Mouse (Mus musculus): ENCODE data around the gene Ambra1. TPM values are rescaled to one million over a fixed set of nuclear protein-coding genes. Genes with fewer than 3 reads are reported as not detected.
A peak's percentile ranks its signal among the peaks of the same experiment; 100 is the strongest.

The Ambra1 gene
- total and polyA plus RNA-seq, 3 experiments, result 15.8 to 27.1 (median 21.9) TPM

DNA sequence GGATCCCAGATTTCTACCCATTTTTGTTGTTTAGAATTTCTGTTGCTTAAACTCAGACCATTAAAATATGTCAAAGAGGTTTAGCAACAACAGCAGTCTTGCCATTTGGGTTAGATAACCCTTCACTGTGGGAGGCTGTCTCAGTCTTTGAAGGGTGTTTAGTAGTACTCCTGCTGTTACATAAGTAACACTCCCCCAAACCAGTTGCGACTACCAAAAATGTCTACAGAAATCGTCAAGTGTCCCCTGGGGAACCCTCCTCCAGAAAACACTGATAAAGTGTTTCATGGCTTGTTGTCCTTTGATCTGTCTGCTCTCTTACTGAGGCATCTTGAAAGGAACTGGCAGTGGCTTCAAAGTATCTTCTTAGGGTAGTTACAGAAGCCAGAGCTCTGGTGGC lies 61.7 kb downstream of the Ambra1 start:
- Histone ChIP-seq H3K36me3 (replicated peaks in 1 of 2; ENCODE audit: control insufficient read depth in 1 of 2, insufficient read depth in 1 of 2, low read length in 1 of 2) (peaks cover 0 to 17% of the 10 kb centered on the region in 2 experiments), H3K27me3 (replicated peaks) (no peaks in the 10 kb centered on the region), H3K79me2 (replicated peaks; ENCODE audit: control insufficient read depth, extremely low read depth, insufficient read depth, poor library complexity, severe bottlenecking) (peaks cover 7% of the 10 kb centered on the region; the same call in 1 of the 2 replicates), H3K9me3 (replicated peaks; ENCODE audit: low read length) (no peaks in the 10 kb centered on the region), H3K4me1 (ENCODE audit: control insufficient read depth in 1 of 2, insufficient read depth in 2 of 2) (peaks cover 3 to 17% of the 10 kb centered on the region in 2 experiments; a peak in 3 of 4 replicates), H3K27ac (ENCODE audit: insufficient read depth, low read depth) (no peak overlapping the region), H3K4me3 (replicated peaks in 1 of 3; ENCODE audit: low read depth in 2 of 3, low read length in 2 of 3, poor library complexity in 1 of 3) (no peak overlapping the region), H3K9ac (ENCODE audit: insufficient read depth, low read depth) (no peak overlapping the region), H3K4me2 (ENCODE audit: insufficient read depth, low read depth, poor library complexity, severe bottlenecking) (no peak overlapping the region)
- in situ Hi-C loops (cut with MboI; ENCODE audit: low pct_ligation_motif_present, low pct_unique_long_range_greater_than_20kb, low sequenced_read_pairs) (no loop called here), dilution Hi-C loops (cut with MboI; ENCODE audit: extremely low pct_ligation_motif_present, extremely low pct_unique_long_range_greater_than_20kb, low sequenced_read_pairs) (no loop called here)
- no peak for DNase-seq (ENCODE audit: extremely low read depth)
- TF ChIP-seq SIN3A (IDR thresholded peaks at IDR 0.05; ENCODE audit: low read length) (no peak), USF2 (conservative IDR thresholded peaks at IDR 0.05; ENCODE audit: low read depth, low read length) (no peak), BHLHE40 (IDR thresholded peaks at IDR 0.05; ENCODE audit: low read depth, low read length) (no peak), ZKSCAN1 (IDR thresholded peaks at IDR 0.05; ENCODE audit: borderline replicate concordance, low read depth, low read length) (no peak)

DNA sequence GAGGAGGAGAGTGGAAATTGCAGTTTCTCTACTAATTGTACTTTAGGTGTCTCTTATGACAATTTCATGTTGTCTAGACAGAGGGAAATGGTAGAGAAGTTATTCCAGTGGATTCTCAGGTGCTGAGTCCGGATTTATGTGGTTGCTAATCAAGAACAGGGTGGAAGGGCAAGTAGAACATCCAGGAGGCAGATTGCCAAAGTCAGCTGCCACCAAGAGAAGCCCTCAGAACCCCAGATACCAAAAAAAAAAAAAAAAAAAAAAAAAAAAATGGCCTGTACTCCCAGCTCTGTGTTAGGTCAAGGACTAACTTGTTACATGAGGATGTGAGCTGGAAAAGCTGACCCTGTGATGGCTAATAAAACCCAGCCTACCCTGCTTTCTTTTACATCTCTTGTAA lies 62.4 kb downstream of the Ambra1 start:
- no peak for DNase-seq (ENCODE audit: extremely low read depth)
- no peak overlapping the region for H3K4me2 ChIP-seq (ENCODE audit: insufficient read depth, low read depth, poor library complexity, severe bottlenecking)
- no peak overlapping the region for H3K4me3 ChIP-seq (replicated peaks in 1 of 3; ENCODE audit: low read depth in 2 of 3, low read length in 2 of 3, poor library complexity in 1 of 3)
- H3K4me1 ChIP-seq (ENCODE audit: control insufficient read depth in 1 of 2, insufficient read depth in 2 of 2), result peaks cover 3 to 17% of the 10 kb centered on the region in 2 experiments; a peak in 3 of 4 replicates
- no peak overlapping the region for H3K27ac ChIP-seq (ENCODE audit: insufficient read depth, low read depth)
- in situ Hi-C loops (cut with MboI; ENCODE audit: low pct_ligation_motif_present, low pct_unique_long_range_greater_than_20kb, low sequenced_read_pairs), result no loop called here
- peaks cover 0 to 16% of the 10 kb centered on the region in 2 experiments for H3K36me3 ChIP-seq (replicated peaks in 1 of 2; ENCODE audit: control insufficient read depth in 1 of 2, insufficient read depth in 1 of 2, low read length in 1 of 2)
- H3K9ac ChIP-seq (ENCODE audit: insufficient read depth, low read depth), result no peak overlapping the region
- no peaks in the 10 kb centered on the region for H3K9me3 ChIP-seq (replicated peaks; ENCODE audit: low read length)
- no peak for TF ChIP-seq GABPA (IDR thresholded peaks at IDR 0.05; ENCODE audit: insufficient replicate concordance, low read depth, low read length)
- TF ChIP-seq ZNF384 (IDR thresholded peaks at IDR 0.05; ENCODE audit: low read depth, low read length), result peak; percentile 32; the same call in 1 of the 2 replicates
- H3K79me2 ChIP-seq (replicated peaks; ENCODE audit: control insufficient read depth, extremely low read depth, insufficient read depth, poor library complexity, severe bottlenecking), result peaks cover 7% of the 10 kb centered on the region; the same call in 1 of the 2 replicates
- no peaks in the 10 kb centered on the region for H3K27me3 ChIP-seq (replicated peaks)
- dilution Hi-C loops (cut with MboI; ENCODE audit: extremely low pct_ligation_motif_present, extremely low pct_unique_long_range_greater_than_20kb, low sequenced_read_pairs), result no loop called here

DNA sequence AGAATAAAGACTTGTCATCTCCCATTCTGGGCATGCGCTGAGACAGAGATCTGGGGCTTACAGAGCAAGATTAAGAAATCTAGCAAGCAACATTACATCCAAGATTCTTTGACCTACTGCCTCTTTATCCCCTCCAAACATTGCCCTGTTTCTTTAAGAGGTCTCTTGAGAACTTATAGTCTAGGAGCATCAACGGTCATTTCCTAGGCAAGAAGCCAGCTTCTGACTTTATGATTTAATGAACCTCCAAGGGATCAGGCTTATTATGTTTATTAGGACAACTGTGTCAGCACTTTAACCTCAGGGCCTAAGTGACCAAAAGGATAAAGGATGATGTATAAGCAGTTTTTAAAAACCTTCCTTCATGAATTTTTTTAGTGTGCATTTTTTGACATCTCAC lies 64.5 kb downstream of the Ambra1 start:
- H3K4me3 ChIP-seq (replicated peaks in 1 of 3; ENCODE audit: low read depth in 2 of 3, low read length in 2 of 3, poor library complexity in 1 of 3), result no peak overlapping the region
- no peak overlapping the region for H3K27ac ChIP-seq (ENCODE audit: insufficient read depth, low read depth)
- in situ Hi-C loops (cut with MboI; ENCODE audit: low pct_ligation_motif_present, low pct_unique_long_range_greater_than_20kb, low sequenced_read_pairs) (no loop called here), dilution Hi-C loops (cut with MboI; ENCODE audit: extremely low pct_ligation_motif_present, extremely low pct_unique_long_range_greater_than_20kb, low sequenced_read_pairs) (no loop called here)
- no peaks in the 10 kb centered on the region for H3K9me3 ChIP-seq (replicated peaks; ENCODE audit: low read length)
- H3K27me3 ChIP-seq (replicated peaks), result no peaks in the 10 kb centered on the region
- peaks cover 3 to 17% of the 10 kb centered on the region in 2 experiments; a peak in 3 of 4 replicates for H3K4me1 ChIP-seq (ENCODE audit: control insufficient read depth in 1 of 2, insufficient read depth in 2 of 2)
- peaks cover 0 to 9% of the 10 kb centered on the region in 2 experiments for H3K36me3 ChIP-seq (replicated peaks in 1 of 2; ENCODE audit: control insufficient read depth in 1 of 2, insufficient read depth in 1 of 2, low read length in 1 of 2)
- DNase-seq (ENCODE audit: extremely low read depth), result no peak
- no peak overlapping the region for H3K4me2 ChIP-seq (ENCODE audit: insufficient read depth, low read depth, poor library complexity, severe bottlenecking)
- peaks cover 4% of the 10 kb centered on the region; the same call in 1 of the 2 replicates for H3K79me2 ChIP-seq (replicated peaks; ENCODE audit: control insufficient read depth, extremely low read depth, insufficient read depth, poor library complexity, severe bottlenecking)
- H3K9ac ChIP-seq (ENCODE audit: insufficient read depth, low read depth), result no peak overlapping the region
- no peak for TF ChIP-seq RCOR1 (conservative IDR thresholded peaks at IDR 0.05; ENCODE audit: low read depth, low read length)
- no peak for TF ChIP-seq RAD21 (IDR thresholded peaks at IDR 0.05; ENCODE audit: low read depth, low read length)
- no peak for TF ChIP-seq USF1 (IDR thresholded peaks at IDR 0.05; ENCODE audit: low read depth, low read length)
- no peak for TF ChIP-seq SIN3A (IDR thresholded peaks at IDR 0.05; ENCODE audit: low read length)
- no peak for TF ChIP-seq CHD1 (IDR thresholded peaks at IDR 0.05; ENCODE audit: low read depth, low read length)
- TF ChIP-seq GABPA (IDR thresholded peaks at IDR 0.05; ENCODE audit: insufficient replicate concordance, low read depth, low read length), result no peak
- TF ChIP-seq E2F4 (IDR thresholded peaks at IDR 0.05; ENCODE audit: insufficient replicate concordance, low read depth, low read length), result no peak
- TF ChIP-seq CHD2 (IDR thresholded peaks at IDR 0.05; ENCODE audit: low read length), result no peak
- no peak for TF ChIP-seq JUN (IDR thresholded peaks at IDR 0.05; ENCODE audit: insufficient read depth, low read depth, low read length)
- no peak for TF ChIP-seq IRF4 (IDR thresholded peaks at IDR 0.05; ENCODE audit: low read depth, low read length)
- TF ChIP-seq ZMIZ1 (IDR thresholded peaks at IDR 0.05; ENCODE audit: low read depth, low read length), result no peak
